Mouse (Mus musculus): Measurements from ENCODE around the gene Cacng7. TPM values are rescaled to one million over a fixed set of nuclear protein-coding genes. Genes with fewer than 3 reads are reported as not detected.

Cacng7 gene
- polyA plus RNA-seq, 1 experiment from 2014 or later = 1.7 TPM

GRCm38 (mm10) chr7:3414888-3415287 lies 82.1 kb downstream of the Cacng7 start:
- ATAC-seq (ENCODE audit: low read depth) = no peak
- H3K9ac ChIP-seq (ENCODE audit: low read depth, low read length) = peak overlapping the region; percentile 67
- 0% methylated on average over 19 of the region's 47 CpGs for WGBS
- peak; percentile 17 for DNase-seq (ENCODE audit: low spot score)
- H3K27me3 ChIP-seq (replicated peaks; ENCODE audit: control insufficient read depth, insufficient read depth, low read length) = peaks cover 70% of the 10 kb centered on the region
- H3K36me3 ChIP-seq (ENCODE audit: control insufficient read depth, insufficient read depth, low read length) = no peaks in the 10 kb centered on the region
- H3K4me3 ChIP-seq (ENCODE audit: low read depth, low read length) = peak overlapping the region; percentile 56
- no peaks in the 10 kb centered on the region for H3K9me3 ChIP-seq (ENCODE audit: control insufficient read depth, low read length)
- H3K27ac ChIP-seq (replicated peaks; ENCODE audit: low read depth, low read length) = no peak overlapping the region
- peaks cover 10% of the 10 kb centered on the region; the same call in 1 of the 2 replicates for H3K4me1 ChIP-seq (ENCODE audit: control insufficient read depth, insufficient read depth, low read length)
- peak overlapping the region; percentile 100 for H3K4me2 ChIP-seq (ENCODE audit: low read depth, low read length)

DNA sequence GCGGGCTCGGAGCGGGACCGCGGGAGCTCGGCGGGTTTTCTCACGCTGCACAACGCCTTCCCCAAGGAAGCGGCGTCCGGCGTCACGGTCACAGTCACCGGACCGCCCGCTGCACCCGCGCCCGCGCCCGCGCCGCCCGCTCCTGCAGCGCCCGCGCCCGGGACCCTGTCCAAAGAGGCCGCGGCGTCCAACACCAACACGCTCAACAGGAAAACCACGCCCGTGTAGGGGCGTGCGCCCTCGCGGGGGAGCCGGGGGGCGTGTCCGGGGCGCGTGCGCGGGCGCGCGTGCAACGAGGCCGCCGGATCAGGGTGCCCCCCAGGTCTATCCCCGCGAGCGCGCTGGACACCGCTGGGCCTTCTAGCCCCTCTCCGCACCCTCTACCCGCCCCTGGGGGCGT lies 82.6 kb downstream of the Cacng7 start:
- Histone ChIP-seq H3K9me3 (ENCODE audit: control insufficient read depth, low read length) (no peaks in the 10 kb centered on the region), H3K27ac (replicated peaks; ENCODE audit: low read depth, low read length) (no peak overlapping the region), H3K9ac (ENCODE audit: low read depth, low read length) (peak overlapping the region; percentile 67), H3K4me2 (ENCODE audit: low read depth, low read length) (peak overlapping the region; percentile 100), H3K36me3 (ENCODE audit: control insufficient read depth, insufficient read depth, low read length) (no peaks in the 10 kb centered on the region), H3K4me3 (ENCODE audit: low read depth, low read length) (peak overlapping the region; percentile 56), H3K4me1 (ENCODE audit: control insufficient read depth, insufficient read depth, low read length) (peaks cover 10% of the 10 kb centered on the region; the same call in 1 of the 2 replicates), H3K27me3 (replicated peaks; ENCODE audit: control insufficient read depth, insufficient read depth, low read length) (peaks cover 72% of the 10 kb centered on the region)
- 0% methylated on average over 12 of the region's 60 CpGs for WGBS
- no peak; the same call in 1 of the 2 replicates for ATAC-seq (ENCODE audit: low read depth)
- DNase-seq (ENCODE audit: low spot score) = peak; percentile 35

Small RNA genes within 50 kb of the gene (microRNA-seq; reads per million reads assigned to microRNA genes)
- 9.6 reads per million, percentile 28 among the genes with 10 or more reads in this experiment for gene Gm23450 (ENCODE audit: borderline number of aligned reads)

Other genes with a start within 250 kb of the Cacng7 start
- 0.10 and 0.16 TPM in 2 replicates for gene AU018091, start 163.8 kb upstream of the Cacng7 start, polyA plus RNA-seq (2014; fragmentation: Nextera tagmentation; extraction: Ambion mirVana)
- 0.03 TPM in 1 of 2 replicates, not detected in the other for gene Nlrp12, start 83.2 kb upstream of the Cacng7 start, polyA plus RNA-seq (2014; fragmentation: Nextera tagmentation; extraction: Ambion mirVana)
- gene Myadm, start 43.9 kb upstream of the Cacng7 start, polyA plus RNA-seq (2014; fragmentation: Nextera tagmentation; extraction: Ambion mirVana) = 149 and 178 TPM in 2 replicates
- gene Prkcg, start 43.8 kb upstream of the Cacng7 start, polyA plus RNA-seq (2014; fragmentation: Nextera tagmentation; extraction: Ambion mirVana) = 0.10 and 0.15 TPM in 2 replicates
- gene Cacng8, start 57.7 kb downstream of the Cacng7 start, polyA plus RNA-seq (2014; fragmentation: Nextera tagmentation; extraction: Ambion mirVana) = 1.3 and 3.3 TPM in 2 replicates
- gene Cacng6, start 91.2 kb downstream of the Cacng7 start, polyA plus RNA-seq (2014; fragmentation: Nextera tagmentation; extraction: Ambion mirVana) = 13.0 and 14.5 TPM in 2 replicates
- 0.22 and 0.29 TPM in 2 replicates for gene Tarm1, start 169.7 kb downstream of the Cacng7 start, polyA plus RNA-seq (2014; fragmentation: Nextera tagmentation; extraction: Ambion mirVana)